Mouse (Mus musculus): ENCODE measurements around the gene Hes6. TPM values are rescaled to one million over a fixed set of nuclear protein-coding genes. Genes with fewer than 3 reads are reported as not detected.

Gene Hes6
- total RNA-seq (2021) = 10 to 100 TPM; 12.4 to 13.1 TPM

GRCm38 (mm10) chr1:91413898-91414594 is at the start of gene Hes6:
TSS of gene Hes6 (minus strand) at chr1:91414038.
- peak in 1 of 2 experiments; percentile 49 for DNase-seq (ENCODE audit: low spot score in 2 of 2)
- intact Hi-C loops (cut with DNase I) = loop anchor here (1.0 kb wide), 1 partner anchor 15 kb away; no protein-coding TSS in a partner anchor

DNA sequence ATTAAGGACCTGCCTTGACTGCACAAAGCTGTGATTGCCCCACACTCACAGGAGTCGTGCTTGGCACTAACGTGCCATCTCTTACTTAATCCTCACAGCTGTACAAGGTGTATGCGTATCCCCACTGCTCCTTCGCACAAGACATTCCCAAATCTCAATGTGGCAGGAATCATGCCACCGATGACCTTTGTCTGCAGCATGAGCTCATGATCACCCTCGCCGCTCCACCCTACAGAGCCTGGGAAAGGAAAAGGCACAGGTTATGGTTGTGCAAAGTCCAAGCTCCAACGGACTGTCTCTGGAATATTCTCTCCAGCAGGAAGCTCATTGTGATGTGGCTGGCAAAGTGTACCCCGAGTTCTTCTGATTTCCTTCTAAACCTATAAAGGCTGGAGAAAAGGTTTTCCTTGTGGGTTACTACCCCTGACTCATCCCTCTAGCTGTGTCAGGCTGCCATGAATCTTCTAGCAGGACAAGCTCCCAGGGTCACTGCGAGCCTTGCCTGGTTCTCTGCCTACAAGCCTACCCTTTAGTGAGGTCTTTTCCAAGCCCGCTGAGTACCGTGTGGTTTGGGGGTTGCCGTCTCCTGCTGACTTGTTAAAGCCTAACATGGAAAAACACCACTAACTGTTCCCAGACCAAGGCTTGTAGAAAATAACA is 49.6 kb upstream of the Hes6 start:
- DNase-seq (ENCODE audit: low spot score in 2 of 2) = no peak
- intact Hi-C loops (cut with DNase I) = no loop called here

GRCm38 (mm10) chr1:91460564-91460963 is 46.7 kb upstream of the Hes6 start:
- intact Hi-C loops (cut with DNase I) = loop anchor here (2.0 kb wide), 1 partner anchor 32 kb away; no protein-coding TSS in a partner anchor

GRCm38 (mm10) chr1:91460069-91460468 is 46.2 kb upstream of the Hes6 start:
- intact Hi-C loops (cut with DNase I) = loop anchor here (2.0 kb wide), 1 partner anchor 31 kb away; no protein-coding TSS in a partner anchor
- DNase-seq (ENCODE audit: low spot score in 2 of 2) = no peak

More at GRCm38 (mm10) chr1:91460564-91460963, 46.7 kb upstream of the Hes6 start:
- peak in 1 of 2 experiments; percentile 48 for DNase-seq (ENCODE audit: low spot score in 2 of 2)

DNA sequence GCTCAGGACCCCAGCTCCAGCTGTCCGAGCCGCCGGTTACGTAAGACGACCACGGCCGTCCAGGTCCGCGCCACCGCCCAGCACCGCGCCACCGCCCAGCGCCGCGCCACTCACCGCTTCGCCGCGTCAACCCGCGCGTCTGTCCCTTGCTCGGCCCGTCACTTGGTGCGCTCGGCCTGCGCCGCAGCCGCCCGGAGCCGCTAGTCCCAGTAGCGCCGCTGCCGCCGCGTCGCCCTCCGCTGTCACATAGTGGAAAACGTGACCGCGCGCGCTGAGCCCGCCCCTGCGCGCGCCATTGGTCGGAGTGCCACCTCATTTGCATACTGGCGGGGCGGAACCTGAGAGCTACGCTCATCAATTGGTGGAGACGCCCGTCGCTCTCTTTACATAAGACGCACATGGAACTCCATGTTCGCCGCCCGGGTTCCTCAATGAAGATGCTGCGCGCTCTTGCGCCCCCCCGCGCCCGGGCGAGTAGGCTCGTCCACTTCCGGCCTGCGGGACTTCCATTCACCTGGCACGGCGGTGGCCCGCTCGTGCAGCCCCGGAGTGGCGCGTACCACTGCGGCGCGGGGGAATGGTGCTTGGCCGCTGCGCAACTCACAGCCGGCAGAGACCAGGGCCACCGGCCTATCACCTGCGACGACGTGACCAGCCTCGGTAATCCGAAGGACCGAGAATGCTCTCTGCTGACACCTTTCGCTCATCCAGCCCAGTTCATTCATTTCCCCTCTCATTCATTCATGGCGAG is 45.4 kb upstream of the Hes6 start, which contains the start of gene Per2:
TSS of gene Per2 (minus strand) at position 266 of the 751 bp plus-strand sequence.
- intact Hi-C loops (cut with DNase I) = no loop called here

DNA sequence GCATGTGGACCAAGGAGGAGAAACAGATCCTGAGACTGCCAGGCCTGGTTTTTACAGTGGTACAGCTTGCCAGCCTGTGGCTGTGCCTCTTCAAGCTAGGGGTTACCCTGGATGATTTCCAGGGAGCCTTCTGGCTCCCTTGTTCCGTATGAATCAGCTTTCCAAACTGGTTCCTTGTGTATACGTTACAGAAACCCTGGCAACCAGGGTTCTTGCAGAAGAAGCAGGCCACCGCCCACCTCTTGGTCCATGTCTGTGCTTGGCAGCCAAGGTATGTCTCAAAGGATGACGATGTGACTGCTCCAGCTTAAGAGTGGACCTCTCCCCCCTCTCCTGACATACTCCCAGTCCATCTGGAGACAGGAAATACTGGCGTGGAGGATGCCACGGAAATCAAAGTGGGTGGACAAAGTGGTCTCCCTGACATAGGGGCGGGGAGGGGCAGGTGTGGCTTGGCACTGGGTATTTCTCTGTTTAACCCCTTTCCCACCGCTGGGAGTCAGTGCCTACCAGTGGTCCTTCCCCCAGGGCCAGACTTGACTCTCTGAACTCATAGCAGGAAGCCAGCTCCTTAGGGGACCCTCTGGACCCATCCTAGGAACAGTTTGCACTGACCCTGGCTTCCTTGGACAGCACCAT is 44.5 kb upstream of the Hes6 start:
- DNase-seq (ENCODE audit: low spot score in 2 of 2) = peak; percentile 65 to 91
- intact Hi-C loops (cut with DNase I) = no loop called here

More for the DNA sequence above, 45.4 kb upstream of the Hes6 start, which contains the start of gene Per2:
- DNase-seq (ENCODE audit: low spot score in 2 of 2) = peak; percentile 100

DNA sequence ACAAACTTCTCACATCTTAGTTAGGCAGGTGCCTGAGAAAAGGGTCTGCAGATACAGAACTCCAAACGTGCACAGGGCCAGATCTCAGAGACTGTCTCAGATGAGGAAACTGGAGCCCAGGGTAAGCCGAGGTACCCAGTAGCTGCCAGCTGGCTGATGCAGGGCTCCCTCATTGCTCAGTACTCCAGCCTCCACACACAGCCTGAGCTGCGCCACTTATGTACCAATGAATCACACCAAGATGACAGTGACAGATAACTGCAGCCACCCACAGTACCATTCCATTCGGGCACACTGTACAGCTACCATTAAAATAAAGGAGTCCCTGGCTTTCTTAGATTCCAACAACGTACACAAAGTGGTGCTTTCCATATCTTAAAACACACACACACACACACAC is 43.9 kb upstream of the Hes6 start:
- intact Hi-C loops (cut with DNase I) = no loop called here
- DNase-seq (ENCODE audit: low spot score in 2 of 2) = peak; percentile 67 to 94

GRCm38 (mm10) chr1:91457116-91457515 is 43.3 kb upstream of the Hes6 start:
- intact Hi-C loops (cut with DNase I) = no loop called here

DNA sequence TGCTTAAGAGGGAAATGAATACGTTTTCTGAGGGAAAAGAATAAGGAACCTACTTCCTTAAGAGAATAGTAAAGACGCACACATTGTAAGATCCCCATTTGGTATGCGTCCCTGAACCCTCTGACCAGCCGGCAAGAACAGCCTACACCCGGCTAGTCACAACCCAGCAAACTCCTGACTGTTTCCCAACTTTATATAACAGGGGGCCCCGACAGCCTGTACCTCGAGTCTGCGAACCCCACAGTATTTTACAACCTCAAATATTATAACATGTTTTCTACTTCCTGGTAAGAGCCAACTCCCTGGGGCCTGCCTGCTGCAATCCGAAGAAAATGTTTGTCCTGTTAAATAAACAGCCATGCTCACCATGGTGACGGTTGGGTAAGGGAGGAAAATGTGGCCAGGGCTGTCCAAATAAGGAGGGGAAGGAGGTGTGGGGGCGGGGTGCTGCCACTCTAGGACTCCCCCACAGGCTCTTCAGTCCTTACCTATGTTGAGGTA is 42.5 kb upstream of the Hes6 start:
- intact Hi-C loops (cut with DNase I) = no loop called here
- peak; percentile 46 to 48 for DNase-seq (ENCODE audit: low spot score in 2 of 2)

More at GRCm38 (mm10) chr1:91457116-91457515, 43.3 kb upstream of the Hes6 start:
- peak in 1 of 2 experiments; percentile 24 for DNase-seq (ENCODE audit: low spot score in 2 of 2)

GRCm38 (mm10) chr1:91455661-91456161 is 41.9 kb upstream of the Hes6 start:
- DNase-seq (ENCODE audit: low spot score in 2 of 2) = no peak
- intact Hi-C loops (cut with DNase I) = no loop called here

- intact Hi-C loops (cut with DNase I) = no loop called here
- no peak for DNase-seq (ENCODE audit: low spot score in 2 of 2)
Measured at GRCm38 (mm10) chr1:91454927-91455326, 41.1 kb upstream of the Hes6 start.

DNA sequence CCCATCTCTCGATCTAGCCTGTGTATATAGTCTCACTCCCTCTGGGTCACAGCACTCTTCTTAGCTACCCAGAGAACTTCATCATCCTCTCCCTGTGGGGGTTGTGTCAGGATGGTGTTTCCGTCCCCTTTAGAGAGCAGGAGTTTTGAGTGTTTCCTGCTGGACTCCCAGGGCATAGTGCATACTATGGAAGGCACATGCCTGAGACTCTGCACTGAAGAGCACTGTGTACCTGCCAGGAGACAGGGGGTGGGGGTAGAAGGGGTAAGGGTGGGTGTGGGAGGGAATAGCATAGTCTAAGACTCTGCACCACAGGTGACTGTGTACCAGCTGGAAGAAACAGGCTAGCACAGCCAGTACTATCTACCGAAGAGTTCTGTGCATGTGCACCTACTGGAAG is 40.5 kb upstream of the Hes6 start:
- intact Hi-C loops (cut with DNase I) = no loop called here
- no peak for DNase-seq (ENCODE audit: low spot score in 2 of 2)

DNA sequence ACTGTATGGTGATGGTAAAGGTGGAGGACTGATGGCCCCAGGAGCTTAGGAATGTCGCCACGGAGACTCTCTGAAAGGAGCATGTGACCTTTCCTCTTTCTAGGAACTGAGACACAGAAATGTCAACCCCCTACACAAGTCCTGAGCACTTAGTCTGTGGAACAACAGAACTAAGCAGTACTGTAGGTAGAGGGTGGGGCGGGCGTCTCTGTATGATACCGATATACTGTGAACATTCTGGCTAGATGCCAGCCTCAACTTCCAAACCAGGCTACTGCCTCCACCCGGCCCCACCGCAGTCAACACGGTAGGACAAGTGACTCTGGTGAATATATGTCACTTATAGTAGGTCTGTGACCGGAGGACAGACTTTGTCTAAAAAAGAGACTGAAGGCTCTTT is 40.1 kb upstream of the Hes6 start:
- DNase-seq (ENCODE audit: low spot score in 2 of 2) = no peak
- intact Hi-C loops (cut with DNase I) = no loop called here

GRCm38 (mm10) chr1:91451547-91452084 is 37.8 kb upstream of the Hes6 start:
- DNase-seq (ENCODE audit: low spot score in 2 of 2) = no peak
- intact Hi-C loops (cut with DNase I) = no loop called here

GRCm38 (mm10) chr1:91450851-91451250 is 37.0 kb upstream of the Hes6 start:
- intact Hi-C loops (cut with DNase I) = no loop called here
- no peak for DNase-seq (ENCODE audit: low spot score in 2 of 2)

DNA sequence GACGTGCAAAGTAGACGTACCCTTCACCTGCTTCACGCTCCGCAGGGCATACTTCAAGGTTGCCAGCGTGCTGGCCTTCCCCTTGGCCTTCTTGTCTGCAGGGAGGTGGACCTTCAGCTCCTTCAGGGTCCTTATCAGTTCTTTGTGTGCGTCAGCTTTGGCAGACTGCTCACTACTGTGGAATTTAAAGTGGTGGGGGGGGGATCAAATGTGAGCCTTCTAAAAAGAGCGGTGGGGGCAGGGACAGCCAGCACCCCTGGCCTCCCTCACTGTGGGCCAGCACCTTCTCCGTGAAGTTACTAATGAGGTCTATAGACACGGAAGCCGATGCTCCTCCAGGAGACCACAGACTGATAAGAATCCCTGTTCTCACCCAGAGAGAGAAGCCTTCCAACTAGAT is 34.9 kb upstream of the Hes6 start:
- DNase-seq (ENCODE audit: low spot score in 2 of 2) = no peak

GRCm38 (mm10) chr1:91446511-91446910 is 32.7 kb upstream of the Hes6 start:
- no peak for DNase-seq (ENCODE audit: low spot score in 2 of 2)
- intact Hi-C loops (cut with DNase I) = no loop called here

More for the DNA sequence above, 34.9 kb upstream of the Hes6 start:
- intact Hi-C loops (cut with DNase I) = no loop called here

DNA sequence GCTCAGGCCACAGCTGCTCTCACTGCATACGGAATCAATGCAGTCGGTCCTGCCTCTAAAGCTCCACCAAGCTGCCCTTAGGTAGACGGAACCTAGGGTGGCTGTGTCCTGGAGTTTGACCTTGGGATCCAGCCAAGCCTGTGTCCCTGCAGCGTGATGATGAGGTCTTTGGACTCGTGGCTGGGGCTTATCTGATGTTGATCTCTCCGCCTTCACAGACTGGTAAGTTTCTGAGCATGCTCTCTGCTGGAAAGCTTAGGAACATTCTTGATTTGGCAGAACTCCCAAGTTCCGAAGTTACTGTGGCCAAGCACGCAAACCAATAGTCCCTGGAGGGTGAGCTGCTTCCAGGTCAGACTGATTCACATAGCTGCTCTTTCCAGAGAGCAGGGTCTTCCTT is 32.2 kb upstream of the Hes6 start:
- DNase-seq (ENCODE audit: low spot score in 2 of 2) = peak in 1 of 2 experiments; percentile 39
- intact Hi-C loops (cut with DNase I) = no loop called here

Measured in left cerebral cortex, postnatal 25 days (tissue).